Mouse (Mus musculus) kidney, adult 2 months (tissue): ENCODE measurements around the gene Lrrc71.

ENCODE experiments used
- CTCF ChIP-seq: fragments of 200-500 bp; conservative IDR thresholded peaks from 2 replicates; pipeline ENCODE4 v1.5.1; 2011; ENCODE audit warnings: low read depth, mild to moderate bottlenecking, control low read depth, low read length, moderate library complexity, mixed read lengths; ENCODE audit not compliant: insufficient read depth, insufficient read length
- POLR2A ChIP-seq: fragments of 200-500 bp; IDR thresholded peaks from one replicate; pipeline ENCODE4 v1.6.1; 2011; ENCODE audit warnings: low read depth, low read length, control low read depth

- TF ChIP-seq CTCF: no peak
- no peak for TF ChIP-seq POLR2A
These were observed 10.2 kb upstream of the Lrrc71 start for GRCm38 (mm10) chr3:87758641-87759040.
